Mouse (Mus musculus): ENCODE results near the gene Susd1.

The Susd1 gene

GRCm38 (mm10) chr4:59381007-59381743 lies 57.3 kb downstream of the Susd1 start:
- DNase-seq (ENCODE audit: low spot score in 2 of 2), result no peak

- DNase-seq (ENCODE audit: low spot score in 2 of 2), result no peak
Observed at GRCm38 (mm10) chr4:59380478-59380877, 58.0 kb downstream of the Susd1 start.

DNA sequence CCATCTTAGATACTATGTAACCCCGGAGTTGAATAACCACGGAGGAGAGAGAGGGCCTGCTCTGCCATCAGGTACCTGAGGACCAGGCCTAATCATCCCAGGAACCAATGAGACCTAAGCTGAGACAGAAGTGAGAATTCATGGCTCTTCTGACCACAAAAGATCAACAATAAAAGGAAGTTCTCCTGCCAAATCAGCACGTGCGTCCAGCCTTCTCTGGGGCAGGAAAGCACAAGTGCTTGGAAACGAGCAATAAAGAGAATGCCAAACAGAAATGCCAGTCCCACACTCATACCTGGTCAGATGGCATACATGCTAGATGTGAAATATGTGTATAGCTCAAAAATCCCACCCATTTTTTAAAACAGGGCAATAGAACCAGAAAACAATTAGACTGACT lies 58.6 kb downstream of the Susd1 start:
- no peak for DNase-seq (ENCODE audit: low spot score in 2 of 2)

DNA sequence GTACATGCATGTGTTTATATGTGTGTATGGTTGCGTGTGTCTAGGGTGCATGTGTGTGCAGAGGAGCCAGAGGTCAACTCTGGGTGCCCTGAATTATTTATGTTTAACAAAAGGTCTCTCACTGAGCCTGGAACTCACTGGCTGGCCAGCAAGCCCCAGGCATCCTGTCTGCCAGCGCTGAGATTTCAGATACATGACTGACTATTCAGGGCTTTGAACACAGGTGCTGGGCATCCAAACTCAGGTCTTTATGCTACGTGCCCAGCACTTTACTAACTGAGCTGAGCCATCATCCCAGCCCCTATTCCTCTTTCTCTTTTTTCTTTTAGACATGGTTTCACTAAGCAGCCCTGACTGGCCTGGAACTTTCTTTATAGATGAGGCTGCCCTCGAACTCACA lies 59.8 kb downstream of the Susd1 start:
- no peak for DNase-seq (ENCODE audit: low spot score in 2 of 2)

- DNase-seq (ENCODE audit: low spot score in 2 of 2), result no peak
Observed at GRCm38 (mm10) chr4:59374271-59374938, 64.0 kb downstream of the Susd1 start.

DNA sequence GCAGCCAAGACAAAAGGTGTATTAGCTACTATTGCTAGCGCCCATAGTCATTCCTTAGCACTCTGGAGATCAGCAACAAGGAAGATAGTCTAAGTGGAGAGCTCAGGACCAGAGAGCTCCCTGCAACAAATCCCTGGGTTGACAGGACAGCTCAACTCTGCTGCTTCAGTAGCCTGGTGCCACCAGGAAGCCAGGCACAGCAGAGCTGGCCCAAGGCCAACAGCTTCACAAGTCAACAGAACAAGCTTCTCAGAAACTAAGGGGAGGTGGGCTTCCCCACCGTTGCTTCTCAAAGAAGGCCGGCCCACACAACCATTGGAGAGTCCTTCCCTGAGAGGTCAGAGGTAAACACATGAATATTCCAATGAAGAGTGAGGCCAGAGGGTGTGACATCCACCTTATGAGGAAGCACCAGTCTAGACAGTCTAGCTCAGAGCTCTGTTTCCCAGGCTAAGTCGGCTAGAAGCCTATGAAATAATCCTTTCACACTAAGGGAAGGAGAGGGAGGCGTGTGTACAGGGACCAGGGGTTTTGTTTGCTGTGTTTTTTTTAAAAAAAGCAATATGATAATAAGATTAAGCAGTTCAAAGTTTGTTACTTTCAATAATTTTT lies 65.8 kb downstream of the Susd1 start:
- no peak for DNase-seq (ENCODE audit: low spot score in 2 of 2)

GRCm38 (mm10) chr4:59371910-59372309 lies 66.5 kb downstream of the Susd1 start:
- DNase-seq (ENCODE audit: low spot score in 2 of 2), result no peak

DNA sequence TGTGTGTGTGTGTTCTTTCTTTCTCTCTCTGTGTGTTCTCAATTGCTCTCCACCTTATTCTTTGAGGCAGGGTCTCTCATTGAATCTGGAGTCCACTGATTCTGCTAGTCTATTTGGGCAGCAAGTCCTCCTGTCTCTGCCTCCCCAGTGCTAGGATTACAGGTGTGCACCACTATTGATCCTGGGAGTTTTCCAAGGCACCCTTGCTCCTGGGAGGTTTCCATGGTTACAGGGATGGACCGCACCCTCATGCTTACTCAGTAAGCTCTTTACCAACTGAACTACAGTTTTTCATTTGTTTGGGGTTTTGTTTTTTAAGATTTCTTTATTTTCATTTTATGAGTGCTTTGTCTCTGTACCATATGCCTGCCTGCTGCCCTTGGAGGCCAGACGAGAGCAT lies 68.5 kb downstream of the Susd1 start:
- DNase-seq (ENCODE audit: low spot score in 2 of 2), result no peak

DNA sequence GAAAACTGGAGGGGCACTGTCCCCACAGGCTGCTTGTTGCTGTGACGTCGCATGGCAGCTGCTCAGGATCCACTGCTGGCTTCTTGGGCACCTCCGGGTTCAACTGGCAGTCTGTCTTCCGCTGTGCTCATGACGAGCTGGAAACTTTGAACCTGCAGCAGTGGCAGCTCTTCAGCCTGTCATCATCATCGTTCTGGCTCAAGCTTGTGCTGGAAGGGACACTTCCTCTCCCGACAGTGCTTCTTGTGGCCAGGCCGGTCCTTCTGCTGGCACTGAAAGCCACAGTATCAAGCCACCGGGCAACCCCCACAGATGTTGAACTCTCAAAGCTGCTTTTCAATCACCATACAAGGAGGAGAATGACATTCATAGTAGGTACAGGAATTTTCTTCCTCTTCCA lies 70.3 kb downstream of the Susd1 start:
- peak in 1 of 2 experiments; percentile 8 for DNase-seq (ENCODE audit: low spot score in 2 of 2)

DNA sequence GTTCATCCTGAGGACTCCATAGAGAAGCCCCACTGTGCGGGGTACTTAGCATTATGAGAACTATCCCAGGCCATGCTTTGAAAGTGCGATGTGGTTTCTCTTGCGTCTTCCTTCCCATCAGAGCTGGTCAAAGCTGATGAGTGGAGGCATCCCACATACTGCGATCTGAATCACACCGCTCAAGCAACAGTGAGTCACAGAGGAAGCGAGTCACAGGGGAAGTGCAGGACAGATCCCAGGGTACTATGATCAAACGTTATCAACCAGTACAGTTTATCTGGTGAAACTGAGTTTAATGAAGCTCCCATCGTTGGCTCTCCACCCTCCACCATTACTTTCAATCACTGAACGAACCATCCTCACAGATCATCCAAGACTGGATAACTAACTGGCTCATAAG lies 72.2 kb downstream of the Susd1 start:
- DNase-seq (ENCODE audit: low spot score in 2 of 2), result peak in 1 of 2 experiments; percentile 7

GRCm38 (mm10) chr4:59365571-59365970 lies 72.9 kb downstream of the Susd1 start:
- DNase-seq (ENCODE audit: low spot score in 2 of 2), result no peak

DNA sequence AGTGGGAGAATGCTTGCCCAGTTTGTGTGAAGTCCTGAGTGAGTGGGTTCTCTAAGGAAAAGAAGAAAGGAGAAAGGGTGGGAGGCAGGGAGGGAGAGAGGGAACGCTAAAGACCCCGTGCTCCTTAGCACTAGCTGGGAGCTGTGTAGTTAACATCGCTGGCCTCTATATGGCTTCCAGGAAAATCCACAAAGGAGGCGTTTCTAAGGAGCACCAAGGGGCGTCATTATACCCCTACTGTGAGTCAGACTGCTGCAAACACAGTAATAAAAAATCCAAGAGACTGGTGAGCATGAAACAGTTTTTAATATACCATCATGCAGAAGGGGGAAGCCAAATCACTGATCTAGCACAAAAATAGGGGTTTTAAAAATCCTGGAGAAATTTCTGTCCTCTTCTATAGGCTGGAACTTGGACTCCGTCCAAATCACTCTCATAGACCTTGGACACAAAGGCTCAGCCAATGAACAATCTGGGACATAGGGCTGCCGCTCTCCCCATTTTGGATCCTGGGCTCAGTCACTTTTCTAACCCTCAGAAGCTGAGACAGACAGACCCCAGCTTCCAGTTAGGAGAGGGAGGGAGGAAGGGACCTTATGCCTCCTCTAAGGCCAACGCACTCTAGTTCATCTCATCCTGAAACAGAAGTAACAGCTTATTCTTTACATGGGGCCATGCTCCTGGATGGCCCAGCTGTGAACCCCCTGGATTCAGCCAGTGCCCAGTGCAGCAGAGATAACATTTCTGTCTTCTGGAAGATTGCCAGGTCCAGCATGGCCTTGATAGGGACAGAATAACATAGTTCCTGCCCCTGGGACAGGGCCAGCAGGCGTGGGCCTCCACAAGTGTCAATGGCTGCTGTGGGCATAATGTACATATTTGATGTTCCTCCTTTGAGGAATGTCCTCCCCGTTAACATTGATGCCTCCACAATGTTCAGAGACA lies 73.9 kb downstream of the Susd1 start:
- peak in 1 of 2 experiments; percentile 15 for DNase-seq (ENCODE audit: low spot score in 2 of 2)

DNA sequence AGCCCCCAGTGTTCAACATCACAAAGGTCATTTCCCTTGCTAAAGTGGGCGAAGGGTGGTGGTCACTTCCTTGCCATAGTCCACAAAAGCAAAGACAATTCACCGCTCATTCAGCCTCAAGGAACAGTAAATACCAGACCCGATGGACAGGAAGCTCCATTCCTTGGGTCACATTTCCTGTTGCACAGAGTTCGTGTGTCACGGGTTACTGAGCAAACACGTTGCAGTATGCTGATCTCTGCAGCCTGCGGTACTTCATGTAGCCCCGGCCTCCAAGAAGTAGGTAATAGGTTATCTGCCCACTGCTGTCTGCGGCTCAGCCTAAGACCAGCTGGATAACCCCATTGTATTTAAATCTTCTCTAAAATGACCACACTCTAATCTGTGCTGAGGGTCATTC lies 75.4 kb downstream of the Susd1 start:
- DNase-seq (ENCODE audit: low spot score in 2 of 2), result peak in 1 of 2 experiments; percentile 14

DNA sequence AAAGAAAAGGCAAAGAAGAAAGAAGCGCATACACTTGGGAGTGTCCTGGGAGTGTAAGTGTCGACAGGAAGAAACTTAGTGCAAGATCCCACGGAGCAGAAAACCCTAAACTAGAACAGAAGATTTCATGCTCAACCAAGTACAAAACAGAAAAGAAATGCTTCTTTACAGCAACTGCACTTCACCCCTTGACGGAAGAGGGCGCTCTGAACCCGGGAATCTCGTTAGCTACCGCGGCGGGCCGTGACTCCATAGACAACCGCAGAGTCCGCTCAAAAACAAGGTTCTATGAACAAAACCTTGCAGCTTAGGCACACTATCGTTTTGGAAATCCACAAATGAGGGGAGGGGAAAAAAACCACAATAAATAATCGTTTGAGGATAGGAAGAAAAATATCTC lies 77.7 kb downstream of the Susd1 start:
- DNase-seq (ENCODE audit: low spot score in 2 of 2), result peak; percentile 76 to 91

DNA sequence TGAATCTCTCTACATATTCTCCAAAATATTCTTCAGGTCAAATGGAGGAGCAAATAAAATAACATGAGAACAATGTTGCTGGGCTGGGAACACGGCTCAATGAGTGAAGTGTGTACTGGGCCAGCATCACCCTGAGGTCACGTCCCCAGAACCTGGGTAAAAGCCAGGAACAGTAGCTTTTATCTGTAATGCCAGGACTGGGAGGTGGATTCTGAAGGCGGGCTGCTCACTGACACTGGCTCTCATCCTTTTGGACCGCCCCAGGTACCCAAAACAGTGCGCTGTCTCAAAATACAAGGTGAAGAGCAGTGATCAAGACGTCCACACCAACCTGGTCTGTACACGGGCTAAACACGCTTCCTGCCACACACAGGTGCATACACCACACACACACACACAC lies 78.5 kb downstream of the Susd1 start:
- DNase-seq (ENCODE audit: low spot score in 2 of 2), result peak in 1 of 2 experiments; percentile 11

DNA sequence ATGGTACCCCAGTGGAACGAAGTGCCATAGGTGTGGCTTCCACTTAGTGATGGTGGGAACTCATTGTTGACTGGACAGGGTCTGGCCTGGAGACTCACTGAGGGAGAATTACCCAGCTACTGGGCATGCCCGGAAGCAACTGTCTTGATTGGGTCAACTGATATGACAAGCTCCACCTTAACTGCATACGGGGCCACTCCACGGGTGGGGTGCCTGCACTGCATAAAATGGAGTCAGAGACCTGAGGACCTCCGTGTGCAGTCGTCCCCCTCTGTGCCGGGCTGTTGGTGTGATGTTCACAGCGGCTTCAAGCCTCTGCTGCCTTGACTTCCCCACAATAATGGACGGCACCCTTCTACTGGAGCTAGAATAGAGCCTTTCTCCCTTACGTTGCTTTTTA lies 79.5 kb downstream of the Susd1 start:
- DNase-seq (ENCODE audit: low spot score in 2 of 2), result peak in 1 of 2 experiments; percentile 7

DNA sequence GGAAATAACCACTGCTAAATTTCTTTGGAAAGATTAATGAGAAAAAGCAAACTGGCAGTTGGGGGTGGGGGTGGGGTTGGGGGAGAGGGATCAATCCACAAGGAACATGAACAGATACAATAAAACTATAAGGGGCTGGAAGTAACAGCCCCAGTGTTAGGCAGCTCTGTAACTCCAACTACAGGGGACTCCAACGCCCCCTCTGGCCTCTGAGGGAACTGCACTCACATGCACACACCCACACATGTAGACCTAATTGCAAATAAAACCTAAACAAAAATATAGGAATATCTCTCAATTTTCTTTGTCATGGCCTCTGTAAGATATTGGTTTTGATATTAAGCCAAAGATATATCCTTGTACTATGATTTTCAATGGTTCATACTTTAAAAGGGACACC lies 83.0 kb downstream of the Susd1 start:
- peak in 1 of 2 experiments; percentile 18 for DNase-seq (ENCODE audit: low spot score in 2 of 2)

- DNase-seq (ENCODE audit: low spot score in 2 of 2), result no peak
Observed at GRCm38 (mm10) chr4:59354666-59355065, 83.8 kb downstream of the Susd1 start.

- DNase-seq (ENCODE audit: low spot score in 2 of 2), result peak in 1 of 2 experiments; percentile 14
Observed at GRCm38 (mm10) chr4:59351938-59352337, 86.5 kb downstream of the Susd1 start.

- peak in 1 of 2 experiments; percentile 5 for DNase-seq (ENCODE audit: low spot score in 2 of 2)
Observed at GRCm38 (mm10) chr4:59350354-59350753, 88.1 kb downstream of the Susd1 start.

GRCm38 (mm10) chr4:59349425-59350185 lies 88.8 kb downstream of the Susd1 start:
- peak in 1 of 2 experiments; percentile 31 for DNase-seq (ENCODE audit: low spot score in 2 of 2)

Data from spleen, postnatal 10 days (tissue).